Mouse (Mus musculus) MEL (cell line): Measurements from ENCODE around the gene Adgrb3. TPM values are rescaled to one million over a fixed set of nuclear protein-coding genes. Genes with fewer than 3 reads are reported as not detected.

ENCODE experiments used
- DNase-seq: peaks from one replicate; pipeline ENCODE4 v3.0.0; 2011; ENCODE audit warnings: low read depth, low spot score
- H3K27ac ChIP-seq: 2 replicates; pipeline ENCODE4 v1.5.1; 2012; ENCODE audit warnings: low read depth, mild to moderate bottlenecking, control low read depth, low read length, moderate library complexity; ENCODE audit not compliant: control insufficient read depth
- H3K27me3 ChIP-seq, 2 experiments: fragments of 150-350 bp in 1 of 2; sonication (generic) in 1 of 2; 2 replicates each; pipeline ENCODE4 v1.6.1; 2012; ENCODE audit warnings: low read length in 2 of 2, mild to moderate bottlenecking in 2 of 2, improper control_type of control experiment in 1 of 2, moderate library complexity in 1 of 2; ENCODE audit not compliant: insufficient read depth in 2 of 2, control insufficient read depth in 1 of 2
- H3K36me3 ChIP-seq, 2 experiments: 2 replicates each; pipeline ENCODE4 v1.6.1; 2012 to 2014; ENCODE audit warnings: low read length in 2 of 2, improper control_type of control experiment in 1 of 2, inconsistent platforms in 1 of 2, mild to moderate bottlenecking in 1 of 2; ENCODE audit not compliant: insufficient read depth in 2 of 2, control insufficient read depth in 1 of 2
- H3K4me1 ChIP-seq, 2 experiments: fragments of 150-350 bp in 1 of 2; sonication (generic) in 1 of 2; 2 replicates each; pipeline ENCODE4 v1.6.1; 2012; ENCODE audit warnings: low read length in 2 of 2, improper control_type of control experiment in 1 of 2, mild to moderate bottlenecking in 1 of 2; ENCODE audit not compliant: insufficient read depth in 2 of 2, control insufficient read depth in 1 of 2
- H3K4me3 ChIP-seq, 2 experiments: fragments of 150-350 bp in 1 of 2; sonication (generic) in 1 of 2; 2 replicates each; pipeline ENCODE4 v1.5.1; 2012; ENCODE audit warnings: low read depth in 2 of 2, low read length in 2 of 2, mild to moderate bottlenecking in 2 of 2, moderate library complexity in 2 of 2, control low read depth in 1 of 2, improper control_type of control experiment in 1 of 2; ENCODE audit not compliant: control insufficient read depth in 1 of 2, insufficient read depth in 1 of 2
- H3K79me2 ChIP-seq: 2 replicates; pipeline ENCODE4 v1.6.1; 2012; ENCODE audit warnings: mild to moderate bottlenecking, low read length, moderate library complexity; ENCODE audit not compliant: control insufficient read depth, poor library complexity, insufficient read depth
- H3K9ac ChIP-seq: 2 replicates; pipeline ENCODE4 v1.6.1; 2012; ENCODE audit warnings: low read depth, mild to moderate bottlenecking, control low read depth, low read length, moderate library complexity; ENCODE audit not compliant: control insufficient read depth, poor library complexity, severe bottlenecking
- H3K9me3 ChIP-seq: fragments of 150-350 bp; sonication (generic); replicated peaks from 2 replicates; pipeline ENCODE4 v1.6.1; 2012; ENCODE audit warnings: mild to moderate bottlenecking, low read length, improper control_type of control experiment, moderate library complexity; ENCODE audit not compliant: insufficient read depth
- BHLHE40 ChIP-seq: IDR thresholded peaks from 2 replicates; pipeline ENCODE4 v1.6.1; 2012; ENCODE audit warnings: low read depth, mild to moderate bottlenecking, inconsistent platforms, low read length, improper control_type of control experiment, borderline replicate concordance
- CHD1 ChIP-seq: IDR thresholded peaks from 2 replicates; pipeline ENCODE4 v1.6.1; 2012; ENCODE audit warnings: low read depth, mild to moderate bottlenecking, inconsistent platforms, low read length, improper control_type of control experiment
- EP300 ChIP-seq, 2 experiments: IDR thresholded peaks; 2 replicates each; pipeline ENCODE4 v1.6.1; 2011; ENCODE audit warnings: improper control_type of control experiment in 2 of 2, low read length in 2 of 2, low read depth in 1 of 2, mild to moderate bottlenecking in 1 of 2
- MAX ChIP-seq: IDR thresholded peaks from 2 replicates; pipeline ENCODE4 v1.6.1; 2011; ENCODE audit warnings: low read length, improper control_type of control experiment
- MAZ ChIP-seq: IDR thresholded peaks from 2 replicates; pipeline ENCODE4 v1.6.1; 2012; ENCODE audit warnings: low read depth, mild to moderate bottlenecking, inconsistent platforms, low read length, improper control_type of control experiment
- MEF2A ChIP-seq: IDR thresholded peaks from 2 replicates; pipeline ENCODE4 v1.6.1; 2014; ENCODE audit warnings: low read depth, mild to moderate bottlenecking, inconsistent platforms, low read length, improper control_type of control experiment; ENCODE audit not compliant: poor library complexity, insufficient replicate concordance, severe bottlenecking; ENCODE audit errors: extremely low read depth
- NELFE ChIP-seq: IDR thresholded peaks from 2 replicates; pipeline ENCODE4 v1.6.1; 2011; ENCODE audit warnings: low read depth, low read length, improper control_type of control experiment
- POLR2A ChIP-seq, 2 experiments: IDR thresholded peaks; 2 replicates each; pipeline ENCODE4 v1.6.1; 2011 to 2012; ENCODE audit warnings: low read length in 2 of 2, mild to moderate bottlenecking in 2 of 2, control low read depth in 1 of 2, improper control_type of control experiment in 1 of 2, low read depth in 1 of 2, moderate library complexity in 1 of 2; ENCODE audit not compliant: control insufficient read depth in 1 of 2, insufficient read depth in 1 of 2, poor library complexity in 1 of 2
- POLR2AphosphoS2 ChIP-seq: IDR thresholded peaks from 2 replicates; pipeline ENCODE4 v1.6.1; 2011; ENCODE audit warnings: low read length, improper control_type of control experiment
- RAD21 ChIP-seq: IDR thresholded peaks from 2 replicates; pipeline ENCODE4 v1.6.1; 2011; ENCODE audit warnings: mild to moderate bottlenecking, low read depth, low read length, improper control_type of control experiment
- TAL1 ChIP-seq: IDR thresholded peaks from 2 replicates; pipeline ENCODE4 v1.6.1; 2012; ENCODE audit warnings: mild to moderate bottlenecking, inconsistent platforms, low read length, moderate library complexity, mixed read lengths
- TCF12 ChIP-seq: IDR thresholded peaks from 2 replicates; pipeline ENCODE4 v1.6.1; 2014; ENCODE audit warnings: low read depth, mild to moderate bottlenecking, inconsistent platforms, low read length, improper control_type of control experiment, moderate library complexity
- USF1 ChIP-seq: IDR thresholded peaks from 2 replicates; pipeline ENCODE4 v1.6.1; 2014; ENCODE audit warnings: low read depth, mild to moderate bottlenecking, inconsistent platforms, low read length, improper control_type of control experiment, moderate library complexity
- USF2 ChIP-seq, 2 experiments: IDR thresholded peaks; 2 replicates each; pipeline ENCODE4 v1.6.1; 2011 to 2012; ENCODE audit warnings: improper control_type of control experiment in 2 of 2, low read length in 2 of 2, borderline replicate concordance in 1 of 2, inconsistent platforms in 1 of 2, low read depth in 1 of 2, mild to moderate bottlenecking in 1 of 2; ENCODE audit not compliant: insufficient read depth in 1 of 2
- ZKSCAN1 ChIP-seq: IDR thresholded peaks from 2 replicates; pipeline ENCODE4 v1.6.1; 2012; ENCODE audit warnings: low read depth, mild to moderate bottlenecking, inconsistent platforms, low read length, improper control_type of control experiment, moderate library complexity
- ZMIZ1 ChIP-seq: IDR thresholded peaks from 2 replicates; pipeline ENCODE4 v1.6.1; 2012; ENCODE audit warnings: low read depth, mild to moderate bottlenecking, inconsistent platforms, low read length, improper control_type of control experiment, moderate library complexity
- ZNF384 ChIP-seq: IDR thresholded peaks from 2 replicates; pipeline ENCODE4 v1.6.1; 2012; ENCODE audit warnings: low read depth, mild to moderate bottlenecking, inconsistent platforms, low read length, improper control_type of control experiment
- polyA plus RNA-seq, 2 experiments: library from polyadenylated mRNA; stranded (reverse) in 1 of 2; unstranded in 1 of 2; fragments of >175 nt in 1 of 2; fragments of >200 nt in 1 of 2; gene quantifications; 2 replicates each; pipeline versions ENCODE4 v1.2.1 to v1.2.4; 2012; ENCODE audit warnings: low replicate concordance in 2 of 2, low read depth in 1 of 2; ENCODE audit not compliant: insufficient read length in 2 of 2, insufficient read depth in 1 of 2, missing spikeins in 1 of 2
- total RNA-seq: library from RNA; depleted of rRNA; stranded (reverse); fragments of 300-350 nt; gene quantifications from 2 replicates; pipeline ENCODE4 v1.2.3, GENCODE M21; 2012

The Adgrb3 gene
- total and polyA plus RNA-seq, 3 experiments = not detected

GRCm38 (mm10) chr1:25854451-25854978, 25.0 kb upstream of the Adgrb3 start:
- H3K9ac ChIP-seq = no peak overlapping the region

DNA sequence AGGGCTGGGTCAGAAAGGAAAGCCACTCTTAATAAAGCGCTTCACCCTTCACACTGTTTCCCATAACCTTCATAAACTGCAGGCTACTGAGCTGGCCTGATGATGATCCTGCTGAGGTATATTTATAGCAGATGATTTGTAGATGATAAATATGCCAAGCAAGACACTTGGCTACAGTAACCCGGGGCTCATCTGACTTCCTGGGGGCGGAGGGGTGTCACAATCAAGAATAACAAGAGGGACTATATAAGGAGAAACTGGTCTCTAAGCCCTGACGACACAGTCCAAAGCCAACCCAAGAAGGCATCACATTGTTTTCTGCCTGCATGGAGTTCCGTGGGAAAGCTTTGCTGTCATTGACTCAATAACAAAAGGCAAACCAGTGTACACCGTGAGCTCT, 2.8 kb upstream of the Adgrb3 start:
- Histone ChIP-seq H3K9me3 (no peaks in the 10 kb centered on the region), H3K9ac (no peak overlapping the region), H3K4me1 (no peaks in the 10 kb centered on the region), H3K27me3 (no peaks in the 10 kb centered on the region), H3K4me3 (no peak overlapping the region), H3K36me3 (no peaks in the 10 kb centered on the region), H3K27ac (no peak overlapping the region), H3K79me2 (no peaks in the 10 kb centered on the region)
- no peak for DNase-seq
- TF ChIP-seq USF2 (IDR thresholded peaks at IDR 0.05; ENCODE audit: borderline replicate concordance in 1 of 2, insufficient read depth in 1 of 2, low read depth in 1 of 2, low read length in 2 of 2) (no peak), ZMIZ1 (no peak), RAD21 (no peak), POLR2A (IDR thresholded peaks at IDR 0.05; ENCODE audit: control insufficient read depth in 1 of 2, insufficient read depth in 1 of 2, low read depth in 1 of 2, low read length in 2 of 2, poor library complexity in 1 of 2) (no peak), MEF2A (no peak), TAL1 (no peak), ZNF384 (no peak), CHD1 (no peak), TCF12 (no peak), POLR2AphosphoS2 (no peak), ZKSCAN1 (no peak), MAX (no peak), EP300 (IDR thresholded peaks at IDR 0.05; ENCODE audit: low read depth in 1 of 2, low read length in 2 of 2) (no peak), MAZ (no peak)

More at GRCm38 (mm10) chr1:25854451-25854978, 25.0 kb upstream of the Adgrb3 start:
- no peaks in the 10 kb centered on the region for H3K36me3 ChIP-seq
- no peak overlapping the region for H3K27ac ChIP-seq
- H3K4me1 ChIP-seq = no peaks in the 10 kb centered on the region
- no peaks in the 10 kb centered on the region for H3K79me2 ChIP-seq
- no peak for DNase-seq
- no peaks in the 10 kb centered on the region for H3K27me3 ChIP-seq
- no peaks in the 10 kb centered on the region for H3K9me3 ChIP-seq
- TF ChIP-seq RAD21 = no peak
- TF ChIP-seq NELFE = no peak
- no peak for TF ChIP-seq USF1
- TF ChIP-seq BHLHE40 = no peak
- H3K4me3 ChIP-seq = no peak overlapping the region
